Mouse (Mus musculus) megakaryocyte, embryonic 14.5 days (primary cell): ENCODE results near the gene Rybp. TPM values are rescaled to one million over a fixed set of nuclear protein-coding genes. Genes with fewer than 3 reads are reported as not detected.

ENCODE experiments used
- H3K27me3 ChIP-seq: replicated peaks from 2 replicates; pipeline ENCODE3; 2012; ENCODE audit warnings: inconsistent platforms
- H3K36me3 ChIP-seq: replicated peaks from 2 replicates; pipeline ENCODE3; 2012; ENCODE audit warnings: low read length, inconsistent platforms, mixed read lengths
- H3K4me1 ChIP-seq: 2 replicates; pipeline ENCODE4 v1.6.1; 2012; ENCODE audit warnings: inconsistent platforms
- H3K4me3 ChIP-seq: replicated peaks from 2 replicates; pipeline ENCODE3; 2012; ENCODE audit warnings: moderate library complexity, mild to moderate bottlenecking, inconsistent platforms
- H3K9me3 ChIP-seq: 2 replicates; pipeline ENCODE4 v1.6.1; 2012; ENCODE audit warnings: inconsistent platforms
- FLI1 ChIP-seq: IDR thresholded peaks from 2 replicates; pipeline ENCODE4 v1.6.1; 2012; ENCODE audit warnings: low read length, inconsistent platforms, mixed read lengths
- GATA1 ChIP-seq: IDR thresholded peaks from 3 replicates; pipeline ENCODE4 v1.6.1; 2012; ENCODE audit warnings: mixed read lengths, low read length, inconsistent platforms, borderline replicate concordance
- polyA plus RNA-seq: library from polyadenylated mRNA; stranded (reverse); fragments of >175 nt; gene quantifications from 2 replicates; pipeline ENCODE4 v1.2.3, GENCODE M21; 2012; ENCODE audit warnings: low replicate concordance; ENCODE audit not compliant: insufficient read depth

The Rybp gene
- polyA plus RNA-seq, 1 experiment: 1.7 TPM

GRCm38 (mm10) chr6:100193760-100194159 lies 93.5 kb downstream of the Rybp start:
- no peaks in the 10 kb centered on the region for H3K9me3 ChIP-seq
- no peak overlapping the region for H3K4me3 ChIP-seq
- TF ChIP-seq GATA1 (no peak), FLI1 (no peak)
- peaks cover 66% of the 10 kb centered on the region for H3K4me1 ChIP-seq
- H3K36me3 ChIP-seq: no peaks in the 10 kb centered on the region
- H3K27me3 ChIP-seq: peaks cover 64% of the 10 kb centered on the region

GRCm38 (mm10) chr6:100192691-100193229 lies 94.5 kb downstream of the Rybp start:
- no peak for TF ChIP-seq GATA1
- no peak for TF ChIP-seq FLI1
- H3K4me3 ChIP-seq: no peak overlapping the region
- H3K9me3 ChIP-seq: no peaks in the 10 kb centered on the region
- H3K27me3 ChIP-seq: peaks cover 61% of the 10 kb centered on the region
- peaks cover 68% of the 10 kb centered on the region for H3K4me1 ChIP-seq
- no peaks in the 10 kb centered on the region for H3K36me3 ChIP-seq

GRCm38 (mm10) chr6:100190803-100191559 lies 96.3 kb downstream of the Rybp start:
- Histone ChIP-seq H3K4me1 (peaks cover 75% of the 10 kb centered on the region), H3K27me3 (peaks cover 54% of the 10 kb centered on the region), H3K4me3 (no peak overlapping the region), H3K9me3 (no peaks in the 10 kb centered on the region), H3K36me3 (no peaks in the 10 kb centered on the region)
- no peak for TF ChIP-seq FLI1
- TF ChIP-seq GATA1: no peak

GRCm38 (mm10) chr6:100190310-100190709 lies 97.0 kb downstream of the Rybp start:
- Histone ChIP-seq H3K27me3 (peaks cover 49% of the 10 kb centered on the region), H3K9me3 (no peaks in the 10 kb centered on the region), H3K4me1 (peaks cover 75% of the 10 kb centered on the region), H3K4me3 (no peak overlapping the region), H3K36me3 (no peaks in the 10 kb centered on the region)
- TF ChIP-seq FLI1: no peak
- no peak for TF ChIP-seq GATA1

GRCm38 (mm10) chr6:100188883-100189743 lies 98.2 kb downstream of the Rybp start:
- peaks cover 44% of the 10 kb centered on the region for H3K27me3 ChIP-seq
- peaks cover 76% of the 10 kb centered on the region for H3K4me1 ChIP-seq
- peak overlapping the region; percentile 42 for H3K4me3 ChIP-seq
- no peaks in the 10 kb centered on the region for H3K36me3 ChIP-seq
- TF ChIP-seq GATA1 (no peak), FLI1 (no peak)
- no peaks in the 10 kb centered on the region for H3K9me3 ChIP-seq

- TF ChIP-seq GATA1 (no peak), FLI1 (no peak)
Measured at GRCm38 (mm10) chr6:100187821-100188220, 99.5 kb downstream of the Rybp start.

GRCm38 (mm10) chr6:100186789-100187188 lies 100.5 kb downstream of the Rybp start:
- TF ChIP-seq FLI1: no peak
- TF ChIP-seq GATA1: no peak
- H3K36me3 ChIP-seq: no peaks in the 10 kb centered on the region

More at GRCm38 (mm10) chr6:100187821-100188220, 99.5 kb downstream of the Rybp start:
- Histone ChIP-seq H3K36me3 (no peaks in the 10 kb centered on the region), H3K4me1 (peaks cover 73% of the 10 kb centered on the region), H3K4me3 (no peak overlapping the region), H3K27me3 (peaks cover 47% of the 10 kb centered on the region), H3K9me3 (no peaks in the 10 kb centered on the region)

GRCm38 (mm10) chr6:100185524-100185923 lies 101.8 kb downstream of the Rybp start:
- no peaks in the 10 kb centered on the region for H3K9me3 ChIP-seq
- H3K36me3 ChIP-seq: no peaks in the 10 kb centered on the region
- TF ChIP-seq GATA1 (no peak), FLI1 (no peak)
- peaks cover 57% of the 10 kb centered on the region for H3K27me3 ChIP-seq
- H3K4me3 ChIP-seq: peak overlapping the region; percentile 21
- H3K4me1 ChIP-seq: peaks cover 55% of the 10 kb centered on the region

More at GRCm38 (mm10) chr6:100186789-100187188, 100.5 kb downstream of the Rybp start:
- Histone ChIP-seq H3K4me3 (no peak overlapping the region), H3K4me1 (peaks cover 65% of the 10 kb centered on the region), H3K27me3 (peaks cover 50% of the 10 kb centered on the region), H3K9me3 (no peaks in the 10 kb centered on the region)

GRCm38 (mm10) chr6:100183344-100183743 lies 103.9 kb downstream of the Rybp start:
- TF ChIP-seq FLI1: no peak
- TF ChIP-seq GATA1: no peak
- H3K36me3 ChIP-seq: no peaks in the 10 kb centered on the region
- no peaks in the 10 kb centered on the region for H3K9me3 ChIP-seq
- peaks cover 38% of the 10 kb centered on the region for H3K4me1 ChIP-seq
- H3K27me3 ChIP-seq: peaks cover 62% of the 10 kb centered on the region
- H3K4me3 ChIP-seq: no peak overlapping the region

- peaks cover 16% of the 10 kb centered on the region for H3K4me1 ChIP-seq
- H3K36me3 ChIP-seq: no peaks in the 10 kb centered on the region
- H3K9me3 ChIP-seq: peaks cover 8% of the 10 kb centered on the region
- TF ChIP-seq FLI1 (no peak), GATA1 (no peak)
- no peak overlapping the region for H3K4me3 ChIP-seq
- H3K27me3 ChIP-seq: peaks cover 58% of the 10 kb centered on the region
Measured at GRCm38 (mm10) chr6:100180883-100181262, 106.4 kb downstream of the Rybp start.
